Mouse (Mus musculus): ENCODE data around the gene 1700020D05Rik. TPM values are rescaled to one million over a fixed set of nuclear protein-coding genes. Genes with fewer than 3 reads are reported as not detected.

Gene 1700020D05Rik
- polyA plus RNA-seq (2012; rRNA removed), result 6.7 and 6.8 TPM in 2 replicates

- 65% methylated on average over 17 of the region's 17 CpGs for WGBS
- TF ChIP-seq POLR2A (IDR thresholded peaks at IDR 0.05; ENCODE audit: borderline replicate concordance, insufficient read depth, low read length) (no peak), CTCF (IDR thresholded peaks at IDR 0.05; ENCODE audit: borderline replicate concordance, insufficient read depth, low read depth, low read length) (no peak)
- H3K27me3 ChIP-seq (ENCODE audit: control insufficient read depth, insufficient read depth, low read length), result no peaks in the 10 kb centered on the region
- 0 out of 2 replicates have a peak, but pooled peaks cover 3% of the 10 kb centered on the region for H3K4me1 ChIP-seq (ENCODE audit: control insufficient read depth, insufficient read depth, low read length)
- no peak within 1 kb of the TSS for H3K27ac ChIP-seq (ENCODE audit: insufficient read depth, low read length)
- no peak for DNase-seq
- H3K4me3 ChIP-seq (replicated peaks; ENCODE audit: insufficient read depth, low read depth, low read length), result no peak within 1 kb of the TSS
These were observed at the start of gene 1700020D05Rik for GRCm38 (mm10) chr19:5503687-5504086. TSS of gene 1700020D05Rik (minus strand) at chr19:5503787.

- TF ChIP-seq POLR2A (IDR thresholded peaks at IDR 0.05; ENCODE audit: borderline replicate concordance, insufficient read depth, low read length) (no peak), CTCF (IDR thresholded peaks at IDR 0.05; ENCODE audit: borderline replicate concordance, insufficient read depth, low read depth, low read length) (no peak)
- no peaks in the 10 kb centered on the region for H3K4me1 ChIP-seq (ENCODE audit: control insufficient read depth, insufficient read depth, low read length)
- WGBS, result 47% methylated on average over 4 of the region's 4 CpGs
- no peak overlapping the region for H3K27ac ChIP-seq (ENCODE audit: insufficient read depth, low read length)
- DNase-seq, result no peak
- no peak overlapping the region for H3K4me3 ChIP-seq (replicated peaks; ENCODE audit: insufficient read depth, low read depth, low read length)
- H3K27me3 ChIP-seq (ENCODE audit: control insufficient read depth, insufficient read depth, low read length), result no peaks in the 10 kb centered on the region
These were observed 44.0 kb upstream of the 1700020D05Rik start for GRCm38 (mm10) chr19:5547471-5548056.

- no peak for DNase-seq
- no peaks in the 10 kb centered on the region for H3K27me3 ChIP-seq (ENCODE audit: control insufficient read depth, insufficient read depth, low read length)
- no peak overlapping the region for H3K27ac ChIP-seq (ENCODE audit: insufficient read depth, low read length)
- WGBS, result 59% methylated on average over 11 of the region's 11 CpGs
- no peak overlapping the region for H3K4me3 ChIP-seq (replicated peaks; ENCODE audit: insufficient read depth, low read depth, low read length)
- no peak for TF ChIP-seq CTCF (IDR thresholded peaks at IDR 0.05; ENCODE audit: borderline replicate concordance, insufficient read depth, low read depth, low read length)
- TF ChIP-seq POLR2A (IDR thresholded peaks at IDR 0.05; ENCODE audit: borderline replicate concordance, insufficient read depth, low read length), result no peak
- H3K4me1 ChIP-seq (ENCODE audit: control insufficient read depth, insufficient read depth, low read length), result no peaks in the 10 kb centered on the region
These were observed 40.4 kb upstream of the 1700020D05Rik start for GRCm38 (mm10) chr19:5544031-5544430.

DNA sequence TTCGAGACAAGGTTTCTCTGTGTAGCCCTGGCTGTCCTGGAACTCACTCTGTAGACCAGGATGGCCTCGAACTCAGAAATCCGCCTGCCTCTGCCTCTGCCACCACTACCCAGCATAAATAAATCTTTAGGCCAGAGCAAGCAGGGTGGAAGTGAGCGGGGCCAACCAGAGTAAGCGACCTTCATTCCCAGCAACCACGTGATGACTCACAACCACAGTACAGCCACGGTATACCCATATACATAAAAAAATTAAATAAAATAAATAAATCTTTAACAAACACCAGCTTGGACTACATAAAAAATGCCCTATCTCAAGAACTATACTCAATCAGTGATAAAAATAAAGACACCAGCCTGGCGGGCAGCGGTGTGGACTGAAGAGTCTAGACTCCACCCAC, 39.8 kb upstream of the 1700020D05Rik start:
- Histone ChIP-seq H3K27ac (ENCODE audit: insufficient read depth, low read length) (no peak overlapping the region), H3K27me3 (ENCODE audit: control insufficient read depth, insufficient read depth, low read length) (no peaks in the 10 kb centered on the region), H3K4me1 (ENCODE audit: control insufficient read depth, insufficient read depth, low read length) (no peaks in the 10 kb centered on the region), H3K4me3 (replicated peaks; ENCODE audit: insufficient read depth, low read depth, low read length) (no peak overlapping the region)
- TF ChIP-seq POLR2A (IDR thresholded peaks at IDR 0.05; ENCODE audit: borderline replicate concordance, insufficient read depth, low read length) (no peak), CTCF (IDR thresholded peaks at IDR 0.05; ENCODE audit: borderline replicate concordance, insufficient read depth, low read depth, low read length) (no peak)
- WGBS, result 90% methylated on average over 9 of the region's 9 CpGs
- DNase-seq, result no peak

- no peak for DNase-seq
- Histone ChIP-seq H3K4me1 (ENCODE audit: control insufficient read depth, insufficient read depth, low read length) (no peaks in the 10 kb centered on the region), H3K4me3 (replicated peaks; ENCODE audit: insufficient read depth, low read depth, low read length) (no peak overlapping the region), H3K27ac (ENCODE audit: insufficient read depth, low read length) (no peak overlapping the region), H3K27me3 (ENCODE audit: control insufficient read depth, insufficient read depth, low read length) (no peaks in the 10 kb centered on the region)
- TF ChIP-seq CTCF (IDR thresholded peaks at IDR 0.05; ENCODE audit: borderline replicate concordance, insufficient read depth, low read depth, low read length), result no peak
- no peak for TF ChIP-seq POLR2A (IDR thresholded peaks at IDR 0.05; ENCODE audit: borderline replicate concordance, insufficient read depth, low read length)
- 66% methylated on average over 8 of the region's 8 CpGs for WGBS
These were observed 35.2 kb upstream of the 1700020D05Rik start for GRCm38 (mm10) chr19:5538786-5539185.

DNA sequence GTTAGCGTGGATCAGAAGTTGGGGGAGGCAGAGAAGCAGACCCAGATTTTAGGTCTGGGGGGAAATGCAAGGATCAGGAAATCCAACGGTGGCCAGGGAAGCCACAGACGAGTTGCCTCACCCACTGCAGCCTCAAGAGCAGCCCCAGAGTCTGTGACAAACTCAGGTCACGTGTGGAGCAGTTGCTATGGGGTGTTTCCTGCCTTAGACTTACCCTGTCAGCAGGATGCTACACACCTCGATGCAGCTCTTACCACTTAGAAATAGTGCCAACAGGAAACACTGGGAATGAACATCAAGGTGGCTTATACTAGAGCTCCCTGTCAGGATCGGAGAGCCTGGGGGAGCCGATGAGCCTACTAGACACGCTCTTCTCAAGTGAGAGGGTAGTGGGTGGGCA, 28.9 kb upstream of the 1700020D05Rik start:
- H3K4me3 ChIP-seq (replicated peaks; ENCODE audit: insufficient read depth, low read depth, low read length), result no peak overlapping the region
- no peak for TF ChIP-seq POLR2A (IDR thresholded peaks at IDR 0.05; ENCODE audit: borderline replicate concordance, insufficient read depth, low read length)
- TF ChIP-seq CTCF (IDR thresholded peaks at IDR 0.05; ENCODE audit: borderline replicate concordance, insufficient read depth, low read depth, low read length), result no peak
- 83% methylated on average over 8 of the region's 8 CpGs for WGBS
- no peaks in the 10 kb centered on the region for H3K27me3 ChIP-seq (ENCODE audit: control insufficient read depth, insufficient read depth, low read length)
- DNase-seq, result no peak
- H3K4me1 ChIP-seq (ENCODE audit: control insufficient read depth, insufficient read depth, low read length), result 0 out of 2 replicates have a peak, but pooled peaks cover 3% of the 10 kb centered on the region
- H3K27ac ChIP-seq (ENCODE audit: insufficient read depth, low read length), result no peak overlapping the region

- no peak overlapping the region for H3K4me3 ChIP-seq (replicated peaks; ENCODE audit: insufficient read depth, low read depth, low read length)
- H3K27ac ChIP-seq (ENCODE audit: insufficient read depth, low read length), result no peak overlapping the region
- 0 out of 2 replicates have a peak, but pooled peaks cover 3% of the 10 kb centered on the region for H3K4me1 ChIP-seq (ENCODE audit: control insufficient read depth, insufficient read depth, low read length)
- H3K27me3 ChIP-seq (ENCODE audit: control insufficient read depth, insufficient read depth, low read length), result no peaks in the 10 kb centered on the region
- no peak for DNase-seq
- TF ChIP-seq CTCF (IDR thresholded peaks at IDR 0.05; ENCODE audit: borderline replicate concordance, insufficient read depth, low read depth, low read length) (no peak), POLR2A (IDR thresholded peaks at IDR 0.05; ENCODE audit: borderline replicate concordance, insufficient read depth, low read length) (no peak)
- 33% methylated on average over 7 of the region's 7 CpGs for WGBS
These were observed 26.5 kb upstream of the 1700020D05Rik start for GRCm38 (mm10) chr19:5530138-5530524.
